8 mouse cellular contexts compared by ENCODE assay signal in the genomic region with DNA sequence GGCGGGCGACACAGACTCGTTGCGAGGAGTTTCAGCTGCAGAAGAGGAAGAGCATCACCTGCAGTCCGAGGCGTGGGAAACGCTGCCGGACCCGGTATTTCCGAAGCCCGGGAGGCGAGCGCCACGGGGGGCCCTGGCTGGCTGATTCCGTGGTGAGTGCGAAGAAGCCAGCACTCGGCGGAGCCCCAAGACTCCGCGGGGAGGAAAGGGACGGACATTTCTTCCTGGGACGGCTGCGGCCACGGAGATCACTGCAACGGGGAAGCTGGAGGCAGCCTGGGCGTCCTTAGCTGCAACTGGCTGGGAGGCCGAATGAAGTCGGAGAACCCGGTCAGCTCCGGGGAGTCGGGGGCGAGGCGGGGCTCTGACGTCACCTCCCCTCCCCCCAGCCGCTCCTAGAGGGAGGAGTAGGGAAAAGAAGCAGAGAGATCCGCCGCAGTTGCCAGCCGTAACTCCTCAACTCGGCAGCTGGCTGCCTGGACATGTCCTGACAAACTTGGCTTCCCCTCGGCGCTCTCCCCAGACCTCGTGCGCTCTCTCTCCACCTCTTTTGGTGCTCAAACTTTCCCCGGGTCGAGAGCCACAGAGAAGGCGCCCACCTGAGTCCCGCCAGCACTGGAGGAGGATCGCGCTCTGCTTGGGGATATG. TPM values are rescaled to one million over a fixed set of nuclear protein-coding genes. Genes with fewer than 3 reads are reported as not detected.
DNase-seq lines count a peak whose midpoint lies in the region; ATAC-seq and TF ChIP-seq lines count a peak whose summit lies in the region.

A gene (plus strand): TSS at position 598 of the 648 bp plus-strand sequence.

- peak within 1 kb of the TSS; percentile 74 for H3K27ac ChIP-seq in forebrain, postnatal 0 days (ENCODE audit: low read depth, low read length)
- no peak within 1 kb of the TSS for H3K27ac ChIP-seq in liver, postnatal 0 days (ENCODE audit: low read depth)

- no peaks in the 10 kb centered on the region for H3K4me1 ChIP-seq in forebrain, postnatal 0 days (ENCODE audit: insufficient read depth)
- no peaks in the 10 kb centered on the region; the same call in 1 of the 2 replicates for H3K4me1 ChIP-seq in liver, postnatal 0 days (ENCODE audit: insufficient read depth)

- peak; percentile 61 for TF ChIP-seq CTCF in forebrain, postnatal 0 days (IDR thresholded peaks at IDR 0.05; ENCODE audit: low read depth)
- TF ChIP-seq CTCF in liver, postnatal 0 days (IDR thresholded peaks at IDR 0.05; ENCODE audit: low read depth): peak; percentile 37

- H3K9ac ChIP-seq in forebrain, postnatal 0 days: peak within 1 kb of the TSS; percentile 68
- peak within 1 kb of the TSS; percentile 1; the same call in 1 of the 2 replicates for H3K9ac ChIP-seq in liver, postnatal 0 days (replicated peaks)

- H3K4me2 ChIP-seq in forebrain, postnatal 0 days (ENCODE audit: low read depth): peak within 1 kb of the TSS; percentile 95
- H3K4me2 ChIP-seq in liver, postnatal 0 days (ENCODE audit: low read depth, low read length): peak within 1 kb of the TSS; percentile 80

- peak; percentile 98 for DNase-seq in Muller cell, postnatal 12 days (ENCODE audit: inconsistent ontology term)
- DNase-seq in cerebellum, adult 18-20 months: peak; percentile 91
- peak; percentile 82 for DNase-seq in forebrain, postnatal 0 days
- DNase-seq in heart, postnatal 10 days: peak; percentile 91 to 93
- DNase-seq in kidney, postnatal 4 days: peak; percentile 97
- peak; percentile 71 for DNase-seq in liver, postnatal 0 days
- peak; percentile 85 for DNase-seq in ovary, postnatal 14 days (ENCODE audit: low spot score)
- DNase-seq in yolk sac, embryonic 10.5 days (ENCODE audit: low spot score): peak; percentile 93

- no peak for TF ChIP-seq EP300 in liver, postnatal 0 days (IDR thresholded peaks at IDR 0.05; ENCODE audit: low read depth)

- WGBS in forebrain, postnatal 0 days: under 1% methylated on average over 49 of the region's 49 CpGs
- WGBS in liver, postnatal 0 days (ENCODE audit: insufficient replicate concordance): under 1% methylated on average over 49 of the region's 49 CpGs

- H3K4me3 ChIP-seq in forebrain, postnatal 0 days (ENCODE audit: low read depth, low read length): peak within 1 kb of the TSS; percentile 73
- peak within 1 kb of the TSS; percentile 35 for H3K4me3 ChIP-seq in liver, postnatal 0 days (ENCODE audit: low read depth, low read length)

- peak; percentile 42 for ATAC-seq in forebrain, postnatal 0 days
- no peak for ATAC-seq in liver, postnatal 0 days

- H3K9me3 ChIP-seq in forebrain, postnatal 0 days (ENCODE audit: low read length): no peaks in the 10 kb centered on the region
- H3K9me3 ChIP-seq in liver, postnatal 0 days (ENCODE audit: low read length): no peaks in the 10 kb centered on the region; the same call in 1 of the 2 replicates

- no peaks in the 10 kb centered on the region; the same call in 1 of the 2 replicates for H3K27me3 ChIP-seq in forebrain, postnatal 0 days (ENCODE audit: insufficient read depth, low read length)
- H3K27me3 ChIP-seq in liver, postnatal 0 days (ENCODE audit: insufficient read depth, low read length): peaks cover 49% of the 10 kb centered on the region

- no peaks in the 10 kb centered on the region for H3K36me3 ChIP-seq in forebrain, postnatal 0 days (ENCODE audit: insufficient read depth)
- no peaks in the 10 kb centered on the region for H3K36me3 ChIP-seq in liver, postnatal 0 days (replicated peaks; ENCODE audit: insufficient read depth, low read length)

- intact Hi-C loops in heart, postnatal 10 days (cut with DNase I): loop anchor here (2.0 to 10.0 kb wide), 3 partner anchors 240 to 840 kb away; no protein-coding TSS in a partner anchor

RNA-seq across cellular contexts. Expression of the gene that starts here (rescaled TPM):
- total RNA-seq in forebrain, postnatal 0 days (2014; rRNA removed): 47.0 and 66.7 TPM in 2 replicates
- 6.4 and 8.0 TPM in 2 replicates for polyA plus RNA-seq in forebrain, postnatal 0 days (2015; fragmentation: Nextera tagmentation; extraction: Ambion mirVana)
- 10 to 100 TPM; 35.8 to 44.0 TPM for total RNA-seq in heart, postnatal 10 days (2021)
- polyA plus RNA-seq in liver, postnatal 0 days (2015; fragmentation: Nextera tagmentation; extraction: Ambion mirVana): 0.73 and 0.78 TPM in 2 replicates

Comparison
In these comparisons a context has a peak if more than half of its experiments do, and no peak if none do; other contexts are left out.
1. Peak in DNase-seq, H3K4me3 ChIP-seq, H3K9ac ChIP-seq and H3K4me2 ChIP-seq in liver, postnatal 0 days; RNA of the gene not detected or under 1 TPM.